Mouse (Mus musculus) intestine, embryonic 16.5 days (tissue): ENCODE measurements around the gene Tbxa2r. TPM values are rescaled to one million over a fixed set of nuclear protein-coding genes. Genes with fewer than 3 reads are reported as not detected.
A peak's percentile ranks its signal among the peaks of the same experiment; 100 is the strongest.

Source experiments
- ATAC-seq: fragments of 200-750 bp; cut with Nextera tagmentation; 2 replicates; pipeline ENCODE4 v1.8.0; 2017; ENCODE audit warnings: moderate TSS enrichment, moderate library complexity
- H3K27ac ChIP-seq: fragments of 300-500 bp; sonication (generic); 2 replicates; pipeline ENCODE4 v1.5.1; 2014; ENCODE audit warnings: mild to moderate bottlenecking, low read length
- H3K27me3 ChIP-seq: fragments of 300-500 bp; sonication (generic); replicated peaks from 2 replicates; pipeline ENCODE4 v1.6.1; 2014; ENCODE audit warnings: low read length, control low read depth, mixed read lengths; ENCODE audit not compliant: control insufficient read depth, insufficient read depth
- H3K36me3 ChIP-seq: fragments of 300-500 bp; sonication (generic); 2 replicates; pipeline ENCODE4 v1.6.1; 2014; ENCODE audit warnings: low read length, control low read depth; ENCODE audit not compliant: control insufficient read depth, insufficient read depth
- H3K4me1 ChIP-seq: fragments of 300-500 bp; sonication (generic); 2 replicates; pipeline ENCODE4 v1.6.1; 2014; ENCODE audit warnings: low read length, control low read depth, mixed read lengths; ENCODE audit not compliant: control insufficient read depth, insufficient read depth
- H3K4me2 ChIP-seq: fragments of 300-500 bp; sonication (generic); 2 replicates; pipeline ENCODE4 v1.6.1; 2014; ENCODE audit warnings: low read depth, low read length, control low read depth
- H3K4me3 ChIP-seq: fragments of 300-500 bp; sonication (generic); 2 replicates; pipeline ENCODE4 v1.5.1; 2014; ENCODE audit warnings: mild to moderate bottlenecking, low read length
- H3K9ac ChIP-seq: fragments of 300-500 bp; sonication (generic); 2 replicates; pipeline ENCODE4 v1.6.1; 2014; ENCODE audit warnings: low read depth, low read length
- H3K9me3 ChIP-seq: fragments of 300-500 bp; sonication (generic); 2 replicates; pipeline ENCODE4 v1.6.1; 2016; ENCODE audit warnings: low read length, control low read depth; ENCODE audit not compliant: control insufficient read depth
- WGBS: fragments of 180-500 bp; shearing (Covaris S2); extraction: QIAGEN DNeasy Blood & Tissue Kit; methylation state at CpG from one replicate; pipeline ENCODE4 v1.1.7; 2014; 5-methylcytosine and 5-hydroxymethylcytosine counted together
- polyA plus RNA-seq: library from polyadenylated mRNA; unstranded; fragments of >200 nt; fragmentation: Nextera tagmentation; extraction: Ambion mirVana; gene quantifications from 2 replicates; pipeline ENCODE4 v1.2.1, GENCODE M21; 2015

Tbxa2r gene
- 21.2 and 21.3 TPM in 2 replicates for polyA plus RNA-seq

GRCm38 (mm10) chr10:81328386-81328785, at the start of gene Tbxa2r:
Tbxa2r (plus strand) TSS chr10:81328731.
- 11% methylated on average over 10 of the region's 10 CpGs for WGBS

GRCm38 (mm10) chr10:81279496-81279895, 49.0 kb upstream of the Tbxa2r start:
- peaks cover 16% of the 10 kb centered on the region; the same call in 1 of the 2 replicates for H3K36me3 ChIP-seq
- no peak overlapping the region for H3K4me2 ChIP-seq
- no peak overlapping the region for H3K27ac ChIP-seq
- no peaks in the 10 kb centered on the region for H3K9me3 ChIP-seq
- WGBS = 42% methylated on average over 10 of the region's 10 CpGs
- H3K27me3 ChIP-seq = peaks cover 5% of the 10 kb centered on the region; the same call in 1 of the 2 replicates
- peaks cover 6% of the 10 kb centered on the region for H3K4me1 ChIP-seq
- no peak for ATAC-seq
- peak overlapping the region; percentile 44; the same call in 1 of the 2 replicates for H3K9ac ChIP-seq
- no peak overlapping the region for H3K4me3 ChIP-seq

More at GRCm38 (mm10) chr10:81328386-81328785, at the start of gene Tbxa2r:
- peaks cover 8% of the 10 kb centered on the region; the same call in 1 of the 2 replicates for H3K27me3 ChIP-seq
- no peaks in the 10 kb centered on the region for H3K9me3 ChIP-seq
- peak within 1 kb of the TSS; percentile 55 for H3K4me2 ChIP-seq
- peak; percentile 21; the same call in 1 of the 2 replicates for ATAC-seq
- H3K9ac ChIP-seq = peak within 1 kb of the TSS; percentile 63
- peaks cover 38% of the 10 kb centered on the region for H3K36me3 ChIP-seq
- peak within 1 kb of the TSS; percentile 95 for H3K27ac ChIP-seq
- H3K4me1 ChIP-seq = peaks cover 30% of the 10 kb centered on the region
- H3K4me3 ChIP-seq = peak within 1 kb of the TSS; percentile 40

- peak overlapping the region; percentile 79 for H3K4me2 ChIP-seq
- H3K9ac ChIP-seq = peak overlapping the region; percentile 45
- peaks cover 11% of the 10 kb centered on the region; the same call in 1 of the 2 replicates for H3K36me3 ChIP-seq
- peak overlapping the region; percentile 66 for H3K4me3 ChIP-seq
- no peak for ATAC-seq
- H3K4me1 ChIP-seq = peaks cover 14% of the 10 kb centered on the region
- no peaks in the 10 kb centered on the region for H3K9me3 ChIP-seq
- 52% methylated on average over 6 of the region's 6 CpGs for WGBS
- no peak overlapping the region for H3K27ac ChIP-seq
- peaks cover 10% of the 10 kb centered on the region; the same call in 1 of the 2 replicates for H3K27me3 ChIP-seq
Measured at GRCm38 (mm10) chr10:81284189-81284588, 44.3 kb upstream of the Tbxa2r start.

- peak overlapping the region; percentile 85 for H3K27ac ChIP-seq
- peaks cover 10% of the 10 kb centered on the region; the same call in 1 of the 2 replicates for H3K27me3 ChIP-seq
- H3K9me3 ChIP-seq = no peaks in the 10 kb centered on the region
- H3K4me2 ChIP-seq = peak overlapping the region; percentile 79
- H3K9ac ChIP-seq = peak overlapping the region; percentile 76
- WGBS = 9% methylated on average over 17 of the region's 17 CpGs
- peak; percentile 27 for ATAC-seq
- H3K36me3 ChIP-seq = peaks cover 11% of the 10 kb centered on the region; the same call in 1 of the 2 replicates
- H3K4me1 ChIP-seq = peaks cover 14% of the 10 kb centered on the region
- H3K4me3 ChIP-seq = peak overlapping the region; percentile 66
Measured at GRCm38 (mm10) chr10:81284719-81285118, 43.8 kb upstream of the Tbxa2r start.

- peak overlapping the region; percentile 76 for H3K9ac ChIP-seq
- no peaks in the 10 kb centered on the region for H3K9me3 ChIP-seq
- H3K27ac ChIP-seq = peak overlapping the region; percentile 85
- H3K4me2 ChIP-seq = peak overlapping the region; percentile 79
- ATAC-seq = peak; percentile 63
- WGBS = 2% methylated on average over 51 of the region's 54 CpGs
- H3K27me3 ChIP-seq = peaks cover 10% of the 10 kb centered on the region; the same call in 1 of the 2 replicates
- H3K4me1 ChIP-seq = peaks cover 14% of the 10 kb centered on the region
- peaks cover 4% of the 10 kb centered on the region; the same call in 1 of the 2 replicates for H3K36me3 ChIP-seq
- H3K4me3 ChIP-seq = peak overlapping the region; percentile 66
Measured at GRCm38 (mm10) chr10:81285694-81286450, 42.7 kb upstream of the Tbxa2r start.

GRCm38 (mm10) chr10:81286586-81286985, 41.9 kb upstream of the Tbxa2r start:
- ATAC-seq = peak; percentile 32
- Histone ChIP-seq H3K4me2 (peak overlapping the region; percentile 79), H3K9me3 (no peaks in the 10 kb centered on the region), H3K27me3 (peaks cover 10% of the 10 kb centered on the region; the same call in 1 of the 2 replicates), H3K36me3 (no peaks in the 10 kb centered on the region), H3K4me3 (peak overlapping the region; percentile 66), H3K27ac (peak overlapping the region; percentile 85), H3K4me1 (peaks cover 19% of the 10 kb centered on the region), H3K9ac (peak overlapping the region; percentile 76)
- WGBS = 27% methylated on average over 6 of the region's 6 CpGs

GRCm38 (mm10) chr10:81287513-81288157, 40.9 kb upstream of the Tbxa2r start:
- no peak overlapping the region for H3K4me2 ChIP-seq
- peaks cover 10% of the 10 kb centered on the region; the same call in 1 of the 2 replicates for H3K27me3 ChIP-seq
- peak overlapping the region; percentile 24; the same call in 1 of the 2 replicates for H3K9ac ChIP-seq
- no peak for ATAC-seq
- no peaks in the 10 kb centered on the region for H3K9me3 ChIP-seq
- no peak overlapping the region for H3K4me3 ChIP-seq
- H3K36me3 ChIP-seq = no peaks in the 10 kb centered on the region
- peak overlapping the region; percentile 85 for H3K27ac ChIP-seq
- WGBS = 62% methylated on average over 8 of the region's 8 CpGs
- H3K4me1 ChIP-seq = peaks cover 19% of the 10 kb centered on the region

GRCm38 (mm10) chr10:81288601-81289000, 39.9 kb upstream of the Tbxa2r start:
- no peak for ATAC-seq
- Histone ChIP-seq H3K9ac (peak overlapping the region; percentile 22; the same call in 1 of the 2 replicates), H3K9me3 (no peaks in the 10 kb centered on the region), H3K4me1 (peaks cover 20% of the 10 kb centered on the region), H3K36me3 (no peaks in the 10 kb centered on the region), H3K4me3 (no peak overlapping the region), H3K27me3 (peaks cover 10% of the 10 kb centered on the region; the same call in 1 of the 2 replicates), H3K27ac (peak overlapping the region; percentile 4), H3K4me2 (no peak overlapping the region)
- WGBS = 43% methylated on average over 6 of the region's 6 CpGs

GRCm38 (mm10) chr10:81289278-81289677, 39.3 kb upstream of the Tbxa2r start:
- Histone ChIP-seq H3K36me3 (no peaks in the 10 kb centered on the region), H3K4me2 (peak overlapping the region; percentile 61), H3K4me1 (peaks cover 23% of the 10 kb centered on the region), H3K27ac (peak overlapping the region; percentile 86), H3K4me3 (peak overlapping the region; percentile 55), H3K27me3 (peaks cover 7% of the 10 kb centered on the region; the same call in 1 of the 2 replicates), H3K9me3 (no peaks in the 10 kb centered on the region), H3K9ac (peak overlapping the region; percentile 73)
- WGBS = 3% methylated on average over 7 of the region's 7 CpGs
- 0 out of 2 replicates have a peak, but pooled peaks have one; percentile 6 for ATAC-seq
